Comparison of ENCODE assay signal across 25 mouse cellular contexts in genomic region chr1:86119549-86119948, GRCm38 (mm10). TPM values are rescaled to one million over a fixed set of nuclear protein-coding genes. Genes with fewer than 3 reads are reported as not detected.
"Had no signal": no experiment of that assay in that cellular context is flagged by ENCODE, and none has a peak within 500 bp of the region (broad histone marks: within the 10 kb centered on the region; RNA-seq: fewer than 3 reads in every experiment).

No protein-coding gene starts in this region.

- DNase-seq: liver, postnatal 0 days; lung, adult 2 months; lung, postnatal 14 days; lung, postnatal 36 days; midbrain, embryonic 14.5 days; retina, postnatal 1 day; right cerebral cortex, adult 18-20 months; right cerebral cortex, postnatal 25 days; right cerebral cortex, postnatal 4 days; spleen, adult 18-20 months; thymus, adult 18-20 months; thymus, postnatal 14 days; thymus, postnatal 4 days had no signal

- H3K4me1 ChIP-seq: lung, embryonic 15.5 days; midbrain, embryonic 10.5 days; midbrain, embryonic 12.5 days; neural tube, embryonic 13.5 days; neural tube, embryonic 15.5 days had no signal

- H3K9ac ChIP-seq: liver, postnatal 0 days; lung, embryonic 15.5 days; midbrain, embryonic 12.5 days; neural tube, embryonic 13.5 days; neural tube, embryonic 15.5 days had no signal

- H3K9me3 ChIP-seq: lung, embryonic 15.5 days; midbrain, embryonic 10.5 days; midbrain, embryonic 12.5 days; neural tube, embryonic 13.5 days; neural tube, embryonic 15.5 days had no signal

- H3K4me3 ChIP-seq: lung, embryonic 15.5 days; midbrain, embryonic 10.5 days; midbrain, embryonic 12.5 days; myocyte; neural tube, embryonic 13.5 days; neural tube, embryonic 15.5 days had no signal

- H3K27ac ChIP-seq: lung, embryonic 15.5 days; midbrain, embryonic 10.5 days; midbrain, embryonic 12.5 days; neural tube, embryonic 13.5 days; neural tube, embryonic 15.5 days had no signal

- H3K4me2 ChIP-seq: lung, embryonic 15.5 days; midbrain, embryonic 12.5 days; neural tube, embryonic 13.5 days; neural tube, embryonic 15.5 days had no signal

- ATAC-seq: liver, postnatal 0 days; midbrain, embryonic 16.5 days had no signal

- H3K27me3 ChIP-seq: lung, embryonic 15.5 days; midbrain, embryonic 12.5 days; neural tube, embryonic 13.5 days; neural tube, embryonic 15.5 days had no signal

RNA-seq across cellular contexts. Expression of gene Htr2b, which starts 7.8 kb away (rescaled TPM):
- total RNA-seq: megakaryocyte, adult 5-6 weeks; megakaryocyte-erythroid progenitor cell, adult 5-6 weeks had no signal
- polyA plus RNA-seq: liver, postnatal 0 days; neural tube, embryonic 11.5 days had no signal

RNA-seq across cellular contexts. Expression of gene Gm21972, which starts 13.9 kb away (rescaled TPM):
- polyA plus RNA-seq: liver, postnatal 0 days; lung, adult 2 months; midbrain, embryonic 12.5 days; neural tube, embryonic 13.5 days; stomach, embryonic 14.5 days; stomach, embryonic 16.5 days had no signal
